Mouse (Mus musculus): Measurements from ENCODE around the gene Dennd5a.
A peak's percentile ranks its signal among the peaks of the same experiment; 100 is the strongest.
"Not testable (repeated sequence)": the region's sequence is repeated elsewhere in the genome, so short reads cannot be mapped to it uniquely, and the experiment has no call there.

Gene Dennd5a

DNA sequence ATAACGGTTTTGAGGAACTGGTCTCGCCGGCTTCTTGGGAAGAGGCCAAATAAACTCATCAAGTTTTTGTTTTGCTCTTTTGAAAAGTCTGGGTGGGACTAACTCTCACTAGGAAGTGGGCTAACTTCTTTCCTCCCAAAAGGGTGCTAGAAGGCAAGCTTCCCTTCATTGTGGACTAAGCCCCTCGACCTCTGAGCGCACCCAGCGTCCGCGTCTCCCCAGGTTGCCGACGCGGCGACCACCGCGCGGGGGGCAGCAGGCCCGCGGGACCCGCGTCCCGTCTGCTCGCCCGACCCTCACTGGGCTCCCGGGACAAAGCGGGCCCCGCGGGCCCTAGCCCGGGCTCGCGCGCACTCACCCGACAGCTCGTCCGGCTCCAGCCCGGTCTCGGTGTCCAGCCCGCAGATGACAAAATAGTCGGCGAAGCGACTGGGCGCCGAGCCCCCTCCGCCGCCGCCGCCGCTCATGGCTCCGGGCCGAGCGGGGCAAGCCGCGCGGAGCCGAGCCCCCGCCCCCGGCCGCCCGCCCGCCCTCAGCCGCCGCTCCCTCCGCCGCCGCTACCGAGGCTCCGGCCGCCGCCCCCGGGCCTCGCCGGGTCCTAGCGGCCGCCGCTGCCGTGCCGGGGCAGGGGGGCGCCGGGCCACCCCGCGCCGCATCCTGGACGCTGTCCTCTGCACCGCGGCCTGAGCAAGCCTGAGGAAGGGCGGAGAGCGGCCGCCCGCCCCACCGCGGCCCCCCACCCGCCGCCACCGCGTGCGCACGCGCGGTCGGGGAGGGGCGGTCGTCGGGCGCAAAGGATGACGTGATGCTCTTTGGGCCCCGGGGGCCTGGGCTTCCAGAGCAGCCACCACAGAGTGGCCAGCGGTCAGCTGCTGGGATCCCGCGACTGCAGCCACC, at the start of gene Dennd5a:
TSS of gene Dennd5a (minus strand) at position 755 of the 897 bp plus-strand sequence.
- peak; percentile 44 for DNase-seq (ENCODE audit: low read depth)

GRCm38 (mm10) chr7:110009084-110009483, 48.8 kb upstream of the Dennd5a start:
- DNase-seq (ENCODE audit: low read depth), result no peak

DNA sequence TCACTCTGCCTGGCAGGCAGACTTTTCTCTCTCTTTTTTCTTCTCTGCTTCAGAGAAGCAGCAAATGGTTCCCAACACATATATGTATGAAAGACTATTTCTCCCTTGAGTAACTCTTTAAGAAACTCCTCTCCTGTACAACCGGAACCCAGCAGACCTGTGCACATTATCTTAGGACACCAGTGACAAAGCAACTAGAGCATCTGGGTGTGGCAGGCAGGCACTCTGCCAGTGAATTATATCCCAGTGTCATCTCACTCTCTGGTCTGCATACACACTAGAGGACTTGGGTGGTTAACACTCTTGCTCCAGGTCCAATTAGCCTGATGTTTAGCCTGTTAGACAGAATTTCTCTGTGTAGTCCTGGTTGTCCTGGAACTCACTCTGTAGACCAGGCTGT, 48.2 kb upstream of the Dennd5a start:
- no peak for DNase-seq (ENCODE audit: low read depth)

- no peak for DNase-seq (ENCODE audit: low read depth)
Observed at GRCm38 (mm10) chr7:110006471-110007195, 46.4 kb upstream of the Dennd5a start.

- DNase-seq (ENCODE audit: low read depth), result no peak
Observed at GRCm38 (mm10) chr7:110005976-110006375, 45.7 kb upstream of the Dennd5a start.

DNA sequence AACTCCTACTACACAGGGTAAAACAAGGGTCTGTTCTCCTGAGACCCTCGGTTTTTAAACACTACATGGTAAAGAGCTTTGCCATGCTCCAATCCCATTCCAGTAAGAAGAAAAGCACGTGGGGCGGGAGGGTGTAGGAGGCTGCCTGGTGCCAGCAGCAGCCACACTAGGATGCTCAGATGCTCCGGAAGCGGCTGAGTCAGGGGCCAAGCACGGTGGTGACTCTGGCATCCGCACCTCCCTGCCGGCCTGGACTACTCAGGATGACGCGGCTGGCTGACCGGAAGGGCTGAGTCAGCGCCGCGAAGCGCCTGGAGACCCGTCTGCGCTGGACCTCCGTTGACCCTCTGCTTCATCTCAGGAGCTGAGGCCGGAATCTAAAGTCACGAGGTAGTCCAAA, 42.7 kb upstream of the Dennd5a start:
- DNase-seq (ENCODE audit: low read depth), result no peak

DNA sequence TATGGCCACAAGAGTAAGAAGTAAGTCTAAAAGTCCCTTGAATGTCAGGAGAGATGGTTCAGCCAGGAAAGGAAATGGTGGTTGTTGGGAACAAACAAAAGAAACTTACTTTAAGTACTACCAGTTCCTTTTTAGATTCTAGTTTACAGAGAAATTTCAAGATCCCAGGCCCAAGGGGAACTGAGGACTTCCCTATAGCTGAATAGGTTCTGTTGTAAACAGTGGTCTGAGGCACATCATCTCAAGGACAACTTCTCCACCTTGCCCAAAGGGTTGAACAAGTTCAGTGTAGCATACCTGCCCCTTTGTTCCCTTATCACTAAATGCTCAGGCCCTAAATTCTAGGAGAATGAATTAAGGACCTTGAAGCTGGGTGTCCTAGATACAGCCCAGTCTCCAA, 41.8 kb upstream of the Dennd5a start:
- no peak for DNase-seq (ENCODE audit: low read depth)

DNA sequence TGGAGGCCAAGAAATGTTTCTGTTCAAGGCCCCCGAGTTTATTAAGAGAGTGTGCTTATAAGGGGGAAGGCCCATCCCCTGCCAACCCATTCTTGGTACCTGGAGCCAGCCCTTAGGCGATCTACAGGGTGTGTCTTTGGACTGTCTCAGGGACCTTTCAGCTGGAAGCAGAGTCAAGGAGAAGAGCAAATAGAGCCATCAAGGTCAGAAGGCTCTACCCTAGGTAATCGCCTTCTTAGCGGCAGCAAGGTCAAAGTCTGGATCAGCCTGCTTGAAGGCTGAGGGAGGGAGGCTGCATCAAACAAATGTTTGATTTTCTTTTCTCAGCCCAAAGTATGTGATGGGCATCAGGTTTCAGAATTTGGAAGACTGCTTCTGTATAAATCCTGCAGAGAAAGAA, 38.1 kb upstream of the Dennd5a start:
- no peak for DNase-seq (ENCODE audit: low read depth)

GRCm38 (mm10) chr7:109993157-109993959, 33.1 kb upstream of the Dennd5a start:
- no peak for DNase-seq (ENCODE audit: low read depth)

- no peak for DNase-seq (ENCODE audit: low read depth)
Observed at GRCm38 (mm10) chr7:109991286-109991685, 31.0 kb upstream of the Dennd5a start.

GRCm38 (mm10) chr7:109986775-109987174, 26.5 kb upstream of the Dennd5a start, which contains the start of gene Tmem41b:
Gene Tmem41b, minus strand, starts transcription at chr7:109986929.
- DNase-seq (ENCODE audit: low read depth), result not testable (repeated sequence)

- peak; percentile 95 for DNase-seq (ENCODE audit: low read depth)
Observed at GRCm38 (mm10) chr7:109986133-109986669, 25.9 kb upstream of the Dennd5a start.

- no peak for DNase-seq (ENCODE audit: low read depth)
Observed at GRCm38 (mm10) chr7:109985661-109986132, 25.4 kb upstream of the Dennd5a start.

- not testable (repeated sequence) for DNase-seq (ENCODE audit: low read depth)
Observed at GRCm38 (mm10) chr7:109984608-109985007, 24.3 kb upstream of the Dennd5a start.

- not testable (repeated sequence) for DNase-seq (ENCODE audit: low read depth)
Observed at GRCm38 (mm10) chr7:109977131-109977530, 16.9 kb upstream of the Dennd5a start.

DNA sequence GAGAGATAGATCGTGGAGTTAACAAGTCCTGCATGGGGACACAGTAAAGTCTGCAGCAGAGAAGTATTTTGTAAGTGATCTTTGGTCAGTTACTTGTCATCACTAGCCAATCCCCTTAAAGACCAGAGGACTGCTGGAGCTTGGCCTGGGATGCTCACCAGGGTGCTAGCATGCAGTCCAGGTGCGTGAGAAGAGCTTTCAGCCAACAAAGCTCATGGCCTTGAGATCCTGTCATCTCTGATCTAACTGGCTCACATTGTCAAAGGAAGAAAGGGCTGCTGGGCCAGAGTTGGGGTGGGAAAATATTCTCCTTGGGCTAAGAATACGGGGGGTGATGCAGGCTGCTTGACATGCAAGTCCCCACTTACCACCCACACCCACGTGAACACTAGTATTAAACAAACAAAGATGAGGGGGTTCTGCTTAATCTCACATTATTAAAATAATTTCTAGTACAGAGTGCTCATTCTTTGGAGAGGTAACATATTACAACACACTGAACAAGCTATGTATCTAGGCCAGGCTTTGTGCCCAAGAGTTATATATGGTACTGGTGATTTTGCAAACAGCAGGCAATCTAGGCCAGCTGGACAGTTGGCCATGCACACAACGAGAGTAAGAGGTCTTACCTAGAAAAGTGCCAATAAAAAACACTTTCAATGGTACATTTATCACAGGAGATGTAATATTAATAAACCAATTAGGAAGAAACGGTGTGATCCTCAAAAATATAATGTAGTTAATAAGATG, 15.9 kb upstream of the Dennd5a start:
- DNase-seq (ENCODE audit: low read depth), result no peak

DNA sequence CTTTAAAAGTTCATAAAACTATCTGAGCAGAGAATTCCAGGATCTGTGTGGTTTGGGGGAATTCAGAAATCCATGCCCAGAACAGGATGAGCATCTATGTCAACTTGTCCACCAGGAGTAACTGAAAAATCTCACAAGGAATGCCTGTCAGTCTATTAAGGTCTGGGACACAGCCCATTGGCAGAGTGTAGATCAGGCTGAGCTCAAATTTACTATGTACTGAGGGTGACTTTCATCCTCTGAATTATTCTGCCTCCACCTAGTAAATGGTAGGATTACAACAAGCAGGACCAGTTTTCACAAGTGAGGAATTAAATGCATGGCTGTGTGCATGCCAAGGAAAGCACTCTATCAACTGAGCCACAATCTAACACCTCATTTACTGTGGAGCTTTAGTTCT, 9.3 kb upstream of the Dennd5a start:
- no peak for DNase-seq (ENCODE audit: low read depth)

DNA sequence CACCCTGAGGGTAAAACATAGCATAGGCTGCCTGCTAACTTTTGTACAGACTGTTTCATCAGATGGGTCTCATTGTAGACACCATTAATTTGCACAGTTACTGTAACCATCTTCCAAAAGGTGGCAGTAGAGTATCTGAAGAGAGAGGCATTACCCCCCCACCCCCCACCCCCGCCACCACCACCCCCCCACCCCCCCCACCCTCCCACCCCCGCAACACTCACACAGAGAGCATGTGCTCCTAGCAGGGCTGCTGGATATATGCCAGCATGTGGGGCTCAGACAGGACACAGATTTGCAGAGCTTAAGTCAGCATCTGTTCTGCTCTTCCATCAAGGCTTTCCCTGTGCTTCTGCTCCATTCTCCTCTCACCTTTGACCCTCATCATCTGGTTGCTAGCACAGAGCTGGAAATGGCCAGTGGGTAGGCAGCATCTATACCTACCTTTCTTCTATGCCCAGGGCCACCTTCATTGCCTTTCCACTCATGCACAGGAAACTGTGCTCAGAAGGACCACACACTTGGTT, 8.7 kb upstream of the Dennd5a start:
- no peak for DNase-seq (ENCODE audit: low read depth)

DNA sequence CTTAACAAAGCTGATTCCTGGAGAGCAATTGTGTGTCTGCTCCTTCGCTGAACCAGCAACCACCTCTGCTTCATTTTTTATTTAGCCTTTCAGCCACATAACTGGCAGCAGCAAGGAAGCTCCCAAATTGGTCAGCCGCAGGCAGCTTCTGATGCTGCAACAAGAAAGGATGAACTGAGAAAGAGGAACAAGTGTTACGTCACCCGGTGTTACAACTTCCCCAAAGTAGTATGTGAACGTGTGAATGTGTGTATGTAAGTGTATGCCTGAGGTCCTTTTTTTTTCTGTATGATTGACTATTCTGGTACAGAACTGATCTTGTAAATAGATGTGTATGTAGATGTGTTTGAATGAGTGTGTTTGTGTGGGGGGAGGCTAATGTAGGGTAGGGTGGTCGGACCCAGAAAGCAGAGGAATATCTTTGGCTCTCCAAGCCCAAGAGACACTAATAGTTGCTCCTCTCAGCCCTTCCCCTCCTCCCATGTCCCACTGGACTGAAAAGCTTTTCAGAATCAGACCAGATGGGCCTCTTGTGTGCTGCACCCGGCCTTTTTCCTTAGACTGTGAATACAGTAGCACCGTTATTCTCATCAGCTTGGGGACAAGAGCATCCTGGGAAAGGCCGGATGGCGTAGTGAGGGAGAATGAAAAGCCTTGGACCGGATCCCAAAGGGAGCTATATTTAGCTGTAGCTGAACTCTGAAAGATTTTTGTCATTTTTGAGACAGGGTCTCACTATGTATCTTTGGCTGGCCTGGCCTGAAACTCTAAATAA, 7.7 kb upstream of the Dennd5a start:
- peak; percentile 62 for DNase-seq (ENCODE audit: low read depth)

DNA sequence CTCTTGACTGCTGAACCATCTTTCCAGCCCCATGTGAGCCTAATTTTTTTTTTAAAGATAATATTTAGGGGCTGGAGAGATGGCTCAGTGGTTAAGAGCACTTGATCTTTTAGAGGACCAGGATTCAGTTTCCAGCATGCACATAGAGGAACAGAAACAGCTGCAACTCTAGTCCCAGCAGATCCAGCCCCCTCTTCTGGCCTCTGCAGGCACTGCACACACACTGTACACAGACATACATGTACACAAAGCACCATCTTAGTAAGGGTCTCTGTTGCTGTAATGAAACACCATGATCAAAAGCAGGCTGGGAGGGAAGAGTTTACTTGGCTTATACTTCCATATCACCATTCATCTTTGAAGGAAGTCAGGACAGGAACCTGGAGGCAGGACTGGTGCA, 5.4 kb upstream of the Dennd5a start:
- no peak for DNase-seq (ENCODE audit: low read depth)
